Mouse (Mus musculus) midbrain, embryonic 12.5 days (tissue): ENCODE data around the gene Pald1. TPM values are rescaled to one million over a fixed set of nuclear protein-coding genes. Genes with fewer than 3 reads are reported as not detected.

ENCODE experiments used
- ATAC-seq: fragments of 200-750 bp; cut with Nextera tagmentation; 2 replicates; pipeline ENCODE4 v1.8.0; 2017; ENCODE audit warnings: low read depth, moderate TSS enrichment, moderate library complexity; ENCODE audit not compliant: low FRiP score
- H3K27ac ChIP-seq: fragments of 300-500 bp; sonication (generic); replicated peaks from 2 replicates; pipeline ENCODE4 v1.5.1; 2016; ENCODE audit warnings: mild to moderate bottlenecking
- H3K27me3 ChIP-seq: fragments of 300-500 bp; sonication (generic); 2 replicates; pipeline ENCODE4 v1.6.1; 2016; ENCODE audit warnings: mild to moderate bottlenecking
- H3K36me3 ChIP-seq: fragments of 300-500 bp; sonication (generic); 2 replicates; pipeline ENCODE4 v1.6.1; 2016
- H3K4me1 ChIP-seq: fragments of 300-500 bp; sonication (generic); 2 replicates; pipeline ENCODE4 v1.6.1; 2016
- H3K4me2 ChIP-seq: fragments of 300-500 bp; sonication (generic); replicated peaks from 2 replicates; pipeline ENCODE4 v1.6.1; 2016; ENCODE audit warnings: mild to moderate bottlenecking, moderate library complexity
- H3K4me3 ChIP-seq: fragments of 300-500 bp; sonication (generic); 2 replicates; pipeline ENCODE4 v1.5.1; 2016; ENCODE audit warnings: mild to moderate bottlenecking
- H3K9ac ChIP-seq: fragments of 300-500 bp; sonication (generic); replicated peaks from 2 replicates; pipeline ENCODE4 v1.6.1; 2016; ENCODE audit warnings: mild to moderate bottlenecking, moderate library complexity
- H3K9me3 ChIP-seq: fragments of 300-500 bp; sonication (generic); 2 replicates; pipeline ENCODE4 v1.6.1; 2016; ENCODE audit warnings: mild to moderate bottlenecking
- WGBS: fragments of 180-500 bp; shearing (Covaris S2); methylation state at CpG from one replicate; pipeline ENCODE4 v1.1.7; 2016; 5-methylcytosine and 5-hydroxymethylcytosine counted together
- polyA plus RNA-seq: library from polyadenylated mRNA; unstranded; fragments of >200 nt; fragmentation: Nextera tagmentation; extraction: Ambion mirVana; gene quantifications from 2 replicates; pipeline ENCODE4 v1.2.1, GENCODE M21; 2016

Gene Pald1
- polyA plus RNA-seq, 1 experiment from 2014 or later: 25.3 TPM

DNA sequence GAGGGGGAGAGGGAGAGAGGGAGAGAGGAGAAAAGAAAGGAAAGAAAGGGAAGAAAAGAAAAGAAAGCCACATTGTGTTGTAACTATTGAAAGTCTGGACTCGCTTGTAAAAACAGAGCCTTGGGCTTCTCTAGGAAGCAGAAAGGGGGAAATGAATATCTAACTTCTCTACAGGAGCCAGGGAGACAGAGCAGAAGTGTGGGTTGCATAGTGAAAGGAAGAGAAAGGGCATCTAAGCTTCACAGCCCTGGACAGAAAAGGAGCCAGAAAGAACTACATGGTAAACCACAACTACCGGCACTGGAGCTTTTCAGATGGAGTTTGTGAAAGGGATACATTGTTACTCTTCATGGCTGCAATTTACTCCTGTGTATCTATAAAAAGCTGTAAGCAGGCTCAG is 92.9 kb downstream of the Pald1 start:
- no peak for ATAC-seq
- Histone ChIP-seq H3K4me1 (no peaks in the 10 kb centered on the region), H3K36me3 (no peaks in the 10 kb centered on the region), H3K9me3 (no peaks in the 10 kb centered on the region), H3K4me3 (no peak overlapping the region), H3K27ac (no peak overlapping the region), H3K27me3 (no peaks in the 10 kb centered on the region), H3K4me2 (no peak overlapping the region), H3K9ac (no peak overlapping the region)
- WGBS: 51% methylated on average over 2 of the region's 2 CpGs

DNA sequence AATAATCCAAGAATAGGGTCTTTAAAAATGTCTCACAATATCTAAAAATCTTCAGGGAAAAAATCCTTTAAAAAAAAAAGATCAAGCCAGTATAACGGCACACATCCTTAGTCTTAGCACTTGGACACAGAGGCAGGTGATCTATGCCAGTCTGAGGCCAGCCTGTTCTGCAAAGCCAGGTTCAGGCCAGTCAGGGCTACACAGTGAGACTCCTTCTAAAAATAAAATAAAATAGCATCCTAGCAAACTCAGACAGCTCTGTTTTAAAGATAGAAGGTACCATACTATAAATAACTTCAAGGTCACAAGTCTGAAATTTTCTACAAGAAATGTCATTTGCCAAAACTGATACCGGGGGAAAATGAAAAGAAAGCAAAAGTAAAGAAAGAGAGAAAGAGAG is 93.3 kb downstream of the Pald1 start:
- ATAC-seq: no peak
- WGBS: 84% methylated on average over 2 of the region's 2 CpGs
- H3K4me3 ChIP-seq: no peak overlapping the region

DNA sequence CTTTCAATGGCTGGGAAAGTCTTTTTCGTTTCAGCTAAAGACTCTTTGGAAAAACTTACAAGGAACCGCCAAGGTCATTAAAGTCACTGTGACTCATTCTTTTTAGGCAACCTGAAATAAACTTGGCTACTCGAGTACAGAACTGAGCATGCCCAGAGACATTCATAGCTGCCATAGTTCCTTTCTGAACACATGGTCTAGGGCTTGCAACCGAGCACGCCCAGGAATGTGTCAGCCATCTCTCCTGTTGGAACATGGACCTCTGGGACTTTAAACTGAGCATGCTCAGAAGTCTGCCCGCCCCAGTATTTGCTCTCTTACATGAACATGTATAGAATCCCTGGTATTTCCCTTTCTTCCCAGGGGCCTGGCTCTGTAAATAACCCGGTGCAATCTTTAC is 97.1 kb downstream of the Pald1 start:
- no peaks in the 10 kb centered on the region for H3K27me3 ChIP-seq
- no peak overlapping the region for H3K9ac ChIP-seq
- no peak overlapping the region for H3K27ac ChIP-seq
- H3K4me2 ChIP-seq: no peak overlapping the region
- H3K4me3 ChIP-seq: no peak overlapping the region
- no peak for ATAC-seq
- H3K9me3 ChIP-seq: no peaks in the 10 kb centered on the region
- H3K36me3 ChIP-seq: no peaks in the 10 kb centered on the region
- 69% methylated on average over 7 of the region's 7 CpGs for WGBS
- no peaks in the 10 kb centered on the region for H3K4me1 ChIP-seq

More for the DNA sequence above, 93.3 kb downstream of the Pald1 start:
- Histone ChIP-seq H3K27me3 (no peaks in the 10 kb centered on the region), H3K9ac (no peak overlapping the region), H3K36me3 (no peaks in the 10 kb centered on the region), H3K27ac (no peak overlapping the region), H3K9me3 (no peaks in the 10 kb centered on the region), H3K4me1 (no peaks in the 10 kb centered on the region), H3K4me2 (no peak overlapping the region)

DNA sequence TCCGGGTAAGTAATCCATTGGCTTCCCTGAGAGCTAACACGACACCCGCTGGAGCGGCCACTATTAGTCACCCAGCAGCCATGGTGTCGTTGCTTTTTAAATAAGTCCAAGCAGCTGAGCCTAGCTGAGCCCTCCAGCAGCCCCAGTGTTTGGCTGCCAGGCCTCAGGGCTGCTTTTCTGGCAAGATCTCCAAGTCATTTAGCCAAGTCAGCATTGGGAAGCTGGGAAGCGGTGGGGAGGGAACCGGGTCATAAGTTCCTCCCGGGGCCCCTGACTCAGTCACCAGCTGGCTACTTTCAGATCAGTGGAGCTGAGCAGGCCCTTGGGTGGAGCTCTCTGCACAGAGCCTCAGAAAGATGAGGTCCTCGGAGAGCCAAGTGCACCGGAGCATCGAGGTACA is 98.1 kb downstream of the Pald1 start:
- no peak for ATAC-seq
- Histone ChIP-seq H3K4me3 (no peak overlapping the region), H3K9ac (no peak overlapping the region), H3K27ac (no peak overlapping the region), H3K4me1 (no peaks in the 10 kb centered on the region), H3K36me3 (no peaks in the 10 kb centered on the region), H3K4me2 (no peak overlapping the region), H3K9me3 (no peaks in the 10 kb centered on the region), H3K27me3 (no peaks in the 10 kb centered on the region)
- WGBS: 78% methylated on average over 11 of the region's 11 CpGs

DNA sequence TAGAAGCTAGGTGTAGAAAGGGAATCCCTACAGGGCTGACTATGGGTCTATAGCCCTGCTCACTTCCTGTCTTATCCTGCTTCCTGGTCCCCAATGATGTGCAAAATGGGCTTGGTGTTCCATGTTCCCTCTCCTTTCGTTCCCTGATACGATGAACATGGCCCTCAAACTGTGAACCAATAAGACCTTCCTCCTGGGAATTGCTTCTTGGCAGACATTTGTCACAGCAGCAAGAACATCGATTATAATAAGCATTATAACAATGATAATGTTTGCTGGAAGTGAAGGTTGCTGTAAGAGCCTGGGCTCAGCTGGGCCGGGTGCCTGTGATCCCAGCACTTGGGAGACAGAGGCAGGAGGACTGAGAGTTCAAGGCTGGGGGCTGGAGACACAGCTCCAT is 99.0 kb downstream of the Pald1 start:
- Histone ChIP-seq H3K36me3 (no peaks in the 10 kb centered on the region), H3K27me3 (no peaks in the 10 kb centered on the region), H3K4me2 (no peak overlapping the region), H3K27ac (no peak overlapping the region), H3K9ac (no peak overlapping the region), H3K4me1 (no peaks in the 10 kb centered on the region), H3K4me3 (no peak overlapping the region), H3K9me3 (no peaks in the 10 kb centered on the region)
- no peak for ATAC-seq
- 92% methylated on average over 4 of the region's 4 CpGs for WGBS

DNA sequence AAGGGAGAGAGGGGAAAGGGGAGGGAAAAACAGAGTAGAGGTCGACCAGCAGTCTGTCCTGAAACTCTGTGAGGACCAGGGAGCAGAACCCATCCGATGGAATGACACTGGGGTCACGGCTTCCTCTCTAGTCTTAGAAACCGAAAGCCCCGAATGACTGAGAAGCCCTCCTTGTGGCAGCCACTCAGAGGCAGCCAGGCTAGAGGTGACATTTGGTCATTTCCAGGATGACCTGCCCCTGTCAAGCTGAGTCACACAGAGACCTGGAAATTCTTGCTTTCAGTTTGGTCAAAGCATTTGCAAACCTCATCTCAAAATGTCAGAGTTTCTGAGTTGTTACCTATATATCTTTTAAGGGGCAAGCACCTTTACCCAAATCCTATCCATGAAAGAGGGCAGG is 102.2 kb downstream of the Pald1 start:
- Histone ChIP-seq H3K9me3 (no peaks in the 10 kb centered on the region), H3K27me3 (no peaks in the 10 kb centered on the region), H3K4me2 (no peak overlapping the region), H3K9ac (no peak overlapping the region), H3K4me1 (no peaks in the 10 kb centered on the region), H3K36me3 (no peaks in the 10 kb centered on the region), H3K27ac (no peak overlapping the region), H3K4me3 (no peak overlapping the region)
- 81% methylated on average over 5 of the region's 5 CpGs for WGBS
- no peak for ATAC-seq

DNA sequence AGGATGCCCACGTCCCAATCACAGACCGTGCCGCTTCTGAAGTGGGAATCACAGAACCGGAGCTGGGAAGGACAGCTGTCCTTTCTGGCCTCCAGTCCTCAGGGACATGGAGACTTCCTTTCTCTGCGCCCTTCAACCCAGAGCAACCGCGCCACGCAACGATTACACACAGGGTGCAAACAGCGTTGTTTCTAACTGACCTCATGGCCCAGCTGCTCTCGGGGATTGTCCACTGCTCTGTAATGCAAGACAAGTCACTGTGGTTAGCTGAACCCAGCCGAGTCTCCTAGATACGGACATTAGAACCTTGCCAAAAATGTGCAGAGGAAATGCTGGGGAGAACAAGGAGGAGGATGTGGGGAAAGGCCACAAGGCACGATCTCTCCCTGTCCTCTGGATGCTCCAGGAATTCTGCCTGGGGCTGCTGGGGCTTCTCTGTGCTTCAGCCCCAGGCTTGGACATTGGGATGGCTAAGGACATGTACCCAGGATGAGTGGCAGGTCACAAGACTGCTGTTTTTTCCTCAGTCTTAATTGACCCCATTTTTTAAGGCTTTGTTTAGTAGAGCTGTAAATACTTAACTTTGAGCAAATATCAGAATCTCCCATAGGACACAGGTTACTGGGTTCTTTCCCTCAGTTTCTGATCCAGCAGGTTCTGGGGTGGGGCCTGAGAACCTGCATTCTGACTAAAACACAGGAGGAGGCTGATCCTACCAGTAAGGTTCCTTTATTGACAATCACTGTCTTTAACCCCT is 105.2 kb downstream of the Pald1 start:
- H3K27me3 ChIP-seq: peaks cover 25% of the 10 kb centered on the region
- H3K9ac ChIP-seq: no peak overlapping the region
- ATAC-seq: no peak
- H3K36me3 ChIP-seq: no peaks in the 10 kb centered on the region
- H3K4me3 ChIP-seq: no peak overlapping the region
- 76% methylated on average over 14 of the region's 14 CpGs for WGBS
- H3K9me3 ChIP-seq: no peaks in the 10 kb centered on the region
- H3K4me2 ChIP-seq: no peak overlapping the region
- H3K27ac ChIP-seq: no peak overlapping the region
- H3K4me1 ChIP-seq: 0 out of 2 replicates have a peak, but pooled peaks cover 3% of the 10 kb centered on the region

DNA sequence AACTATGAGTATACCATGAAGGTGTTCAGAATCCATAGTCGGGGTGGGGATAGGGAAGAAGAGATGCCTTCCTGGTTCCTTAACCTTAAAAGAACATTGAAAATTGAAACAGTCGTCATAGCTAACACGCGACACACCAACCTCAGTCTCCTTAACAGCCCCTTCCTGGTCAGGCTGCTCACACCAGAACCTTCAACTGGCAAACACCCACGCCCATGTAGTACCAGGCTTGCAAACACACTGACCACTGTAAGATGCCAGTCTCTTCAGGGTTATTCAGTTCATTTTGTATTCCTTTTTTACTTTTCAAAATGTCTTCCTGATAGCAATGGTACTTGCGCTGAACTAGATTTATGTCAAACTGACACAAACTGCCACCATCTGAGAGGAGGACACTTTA is 106.3 kb downstream of the Pald1 start:
- no peak overlapping the region for H3K4me3 ChIP-seq
- 91% methylated on average over 6 of the region's 6 CpGs for WGBS
- peaks cover 36% of the 10 kb centered on the region for H3K27me3 ChIP-seq
- no peaks in the 10 kb centered on the region for H3K9me3 ChIP-seq
- no peak for ATAC-seq
- H3K36me3 ChIP-seq: no peaks in the 10 kb centered on the region
- no peak overlapping the region for H3K27ac ChIP-seq
- 0 out of 2 replicates have a peak, but pooled peaks cover 9% of the 10 kb centered on the region for H3K4me1 ChIP-seq
- H3K4me2 ChIP-seq: no peak overlapping the region
- H3K9ac ChIP-seq: no peak overlapping the region

DNA sequence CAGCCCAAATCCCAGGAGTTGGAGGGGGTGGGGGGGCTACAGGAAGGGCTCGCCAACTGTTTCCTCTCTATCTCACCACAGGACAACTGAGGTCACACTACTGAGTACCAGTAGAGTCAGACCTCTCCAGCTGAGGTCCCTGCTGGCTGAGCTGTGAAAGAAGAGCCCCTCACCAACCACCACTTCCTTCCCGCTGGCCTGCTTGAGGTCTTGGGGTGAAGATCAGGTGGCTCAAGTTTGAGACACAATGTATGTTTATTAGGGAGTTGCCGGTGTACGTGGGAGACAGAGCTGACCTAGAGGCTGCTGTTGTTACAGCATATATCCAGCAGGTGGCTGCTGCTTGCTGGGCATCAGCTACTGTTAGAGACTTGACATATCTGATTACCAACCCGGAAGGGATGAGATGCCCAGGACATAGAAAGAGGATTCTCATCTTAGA is 107.6 kb downstream of the Pald1 start:
- H3K4me2 ChIP-seq: 0 out of 2 replicates have a peak overlapping the region, but pooled peaks have one; percentile 5
- H3K4me3 ChIP-seq: no peak overlapping the region
- no peak overlapping the region for H3K27ac ChIP-seq
- 0 out of 2 replicates have a peak, but pooled peaks have one; percentile 16 for ATAC-seq
- H3K9ac ChIP-seq: no peak overlapping the region
- H3K4me1 ChIP-seq: 0 out of 2 replicates have a peak, but pooled peaks cover 9% of the 10 kb centered on the region
- H3K27me3 ChIP-seq: peaks cover 44% of the 10 kb centered on the region
- no peaks in the 10 kb centered on the region for H3K36me3 ChIP-seq
- 5% methylated on average over 5 of the region's 5 CpGs for WGBS
- no peaks in the 10 kb centered on the region for H3K9me3 ChIP-seq

DNA sequence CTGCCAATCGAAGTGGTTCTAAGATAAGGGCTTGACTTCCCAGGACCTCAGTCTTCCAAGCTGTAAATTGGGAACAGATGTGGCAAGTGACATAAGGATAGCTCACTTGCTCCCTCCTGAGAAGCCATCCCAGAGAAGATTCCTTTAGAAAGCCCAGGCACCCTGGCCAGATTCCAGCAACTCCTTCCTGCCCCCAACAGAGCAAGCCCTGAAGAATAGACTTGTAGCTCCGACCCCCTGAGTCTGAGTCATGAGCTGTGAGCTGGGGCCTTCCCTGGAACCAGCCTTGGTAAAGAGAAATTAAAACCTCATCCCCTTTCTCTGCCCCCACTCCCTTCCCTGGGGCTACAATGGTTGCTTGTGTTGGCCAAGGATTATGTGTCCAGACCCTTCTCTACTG is 108.8 kb downstream of the Pald1 start:
- ATAC-seq: no peak
- no peaks in the 10 kb centered on the region for H3K9me3 ChIP-seq
- no peaks in the 10 kb centered on the region for H3K36me3 ChIP-seq
- no peak overlapping the region for H3K4me2 ChIP-seq
- no peak overlapping the region for H3K27ac ChIP-seq
- no peak overlapping the region for H3K4me3 ChIP-seq
- 67% methylated on average over 2 of the region's 2 CpGs for WGBS
- H3K4me1 ChIP-seq: 0 out of 2 replicates have a peak, but pooled peaks cover 9% of the 10 kb centered on the region
- H3K27me3 ChIP-seq: peaks cover 54% of the 10 kb centered on the region
- no peak overlapping the region for H3K9ac ChIP-seq

DNA sequence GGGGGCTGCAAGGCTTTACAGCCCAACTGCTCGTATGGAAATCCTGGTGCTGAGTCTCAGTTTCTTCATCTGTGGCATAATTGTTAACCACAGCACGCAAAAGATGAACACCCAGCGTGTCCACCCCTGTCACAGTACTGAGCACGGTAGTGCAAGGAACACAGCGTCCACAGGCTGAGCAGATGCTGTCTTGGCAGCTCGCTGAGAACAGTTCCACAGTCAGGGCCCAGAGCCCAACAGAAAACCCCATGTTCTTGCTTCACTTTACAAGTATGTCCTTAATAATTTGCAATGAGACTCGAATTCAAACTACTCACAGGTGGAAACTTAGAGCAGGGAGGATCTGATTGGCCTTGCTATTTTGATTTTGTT is 109.5 kb downstream of the Pald1 start:
- no peak for ATAC-seq
- WGBS: 41% methylated on average over 7 of the region's 7 CpGs
- H3K27ac ChIP-seq: no peak overlapping the region
- H3K9me3 ChIP-seq: no peaks in the 10 kb centered on the region
- peak overlapping the region; percentile 95 for H3K4me2 ChIP-seq
- no peaks in the 10 kb centered on the region for H3K36me3 ChIP-seq
- peak overlapping the region; percentile 57 for H3K4me3 ChIP-seq
- H3K9ac ChIP-seq: no peak overlapping the region
- H3K4me1 ChIP-seq: 0 out of 2 replicates have a peak, but pooled peaks cover 9% of the 10 kb centered on the region
- peaks cover 54% of the 10 kb centered on the region for H3K27me3 ChIP-seq

DNA sequence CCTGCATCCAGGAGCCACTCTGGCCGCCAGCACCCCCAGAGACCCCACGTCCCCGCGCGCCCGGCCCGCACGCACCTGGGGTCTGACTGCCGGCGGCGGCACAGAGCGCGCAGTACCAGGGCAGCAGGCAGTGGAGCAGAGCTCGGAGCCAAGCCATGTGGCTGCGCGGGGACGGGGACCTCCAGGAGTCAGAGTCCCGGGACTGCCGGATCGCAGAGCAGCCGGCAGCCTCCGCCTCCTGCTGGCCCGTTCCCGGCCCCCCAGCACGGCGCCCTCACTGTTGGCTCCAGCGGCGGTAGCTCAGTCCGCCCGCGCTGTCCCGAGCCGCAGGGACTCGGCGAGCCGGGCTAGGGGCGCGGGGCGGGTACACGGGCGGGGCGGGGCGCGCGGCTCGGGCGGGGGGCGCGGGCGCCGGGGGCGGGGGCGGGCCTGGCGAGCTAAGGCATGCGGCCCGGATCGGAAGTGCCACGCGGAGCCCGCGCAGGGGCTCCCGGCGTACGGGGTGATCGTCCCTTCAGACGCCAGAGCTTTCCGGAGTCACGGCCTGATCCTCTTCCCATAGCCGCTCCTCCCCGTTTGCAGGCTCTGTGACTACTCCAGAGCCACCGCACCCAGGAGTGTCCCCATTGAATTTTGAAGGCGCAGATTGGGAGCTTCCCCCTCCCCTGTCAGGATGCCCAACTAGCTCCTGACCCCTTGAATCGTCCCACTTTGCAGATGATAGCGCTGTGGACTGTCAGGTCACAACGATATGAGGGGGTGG is 110.1 kb downstream of the Pald1 start, which contains the start of gene Adamts14:
TSS of gene Adamts14 (minus strand) at position 358 of the 763 bp plus-strand sequence.
- Histone ChIP-seq H3K9me3 (no peaks in the 10 kb centered on the region), H3K4me1 (0 out of 2 replicates have a peak, but pooled peaks cover 9% of the 10 kb centered on the region), H3K4me2 (peak within 1 kb of the TSS; percentile 95), H3K27ac (no peak within 1 kb of the TSS), H3K36me3 (no peaks in the 10 kb centered on the region), H3K4me3 (peak within 1 kb of the TSS; percentile 57), H3K27me3 (peaks cover 54% of the 10 kb centered on the region), H3K9ac (peak within 1 kb of the TSS; percentile 59)
- 2% methylated on average over 32 of the region's 75 CpGs for WGBS
- ATAC-seq: peak; percentile 73
